Mouse (Mus musculus) spleen, postnatal 36 days (tissue): ENCODE measurements around the gene Eral1.

ENCODE experiments used
- DNase-seq, 2 experiments: peaks; one replicate each; pipeline ENCODE4 v3.0.0; 2022; ENCODE audit warnings: low spot score in 2 of 2, mixed read lengths in 1 of 2

Gene Eral1

DNA sequence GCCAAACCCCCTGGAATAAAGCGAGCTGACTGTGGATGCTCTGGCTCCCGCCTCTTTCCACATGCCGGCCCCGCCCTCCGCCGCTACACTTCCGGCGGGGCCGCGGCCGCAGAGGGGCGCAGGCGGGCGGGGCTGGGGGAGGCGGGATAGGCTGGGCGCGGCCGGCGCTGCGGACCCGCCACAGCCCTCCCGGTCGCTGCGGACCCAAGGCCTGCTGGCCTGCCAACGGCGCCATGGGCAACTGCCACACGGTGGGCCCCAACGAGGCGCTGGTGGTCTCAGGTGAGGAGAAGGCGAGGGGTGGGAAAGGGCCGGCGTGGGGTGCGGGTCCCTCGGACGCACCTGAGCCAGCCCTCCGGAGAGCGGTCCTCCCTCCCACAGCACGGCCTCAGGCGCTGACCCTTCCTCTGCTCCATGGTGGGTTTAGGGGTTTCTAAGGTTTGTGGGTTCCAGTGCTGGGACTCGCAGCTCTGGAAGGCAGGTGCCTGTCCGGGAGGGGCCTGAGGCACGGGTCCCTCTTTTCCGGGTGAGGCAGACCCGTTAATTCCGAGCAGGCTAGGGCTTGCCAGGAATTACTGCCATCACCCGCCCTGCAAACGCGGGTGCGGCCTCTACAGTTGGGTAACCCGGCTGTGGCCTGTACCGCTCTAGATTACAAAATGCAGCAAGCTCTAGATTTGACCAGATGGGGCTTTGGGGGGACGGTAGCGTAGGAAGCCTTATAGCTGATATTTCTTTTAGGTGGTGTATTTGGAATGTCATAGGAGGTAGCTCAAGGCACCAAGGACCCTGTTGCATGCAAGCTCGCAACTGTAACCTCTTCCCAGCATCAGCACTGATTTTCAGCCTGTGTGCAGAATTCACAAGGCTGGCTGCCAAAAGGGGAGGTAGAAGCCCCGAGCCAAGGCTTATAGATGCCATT, 42.1 kb downstream of the Eral1 start, which contains the start of gene Flot2:
TSS of gene Flot2 (plus strand) at position 101 of the 922 bp plus-strand sequence.
- peak; percentile 46 to 53 for DNase-seq

DNA sequence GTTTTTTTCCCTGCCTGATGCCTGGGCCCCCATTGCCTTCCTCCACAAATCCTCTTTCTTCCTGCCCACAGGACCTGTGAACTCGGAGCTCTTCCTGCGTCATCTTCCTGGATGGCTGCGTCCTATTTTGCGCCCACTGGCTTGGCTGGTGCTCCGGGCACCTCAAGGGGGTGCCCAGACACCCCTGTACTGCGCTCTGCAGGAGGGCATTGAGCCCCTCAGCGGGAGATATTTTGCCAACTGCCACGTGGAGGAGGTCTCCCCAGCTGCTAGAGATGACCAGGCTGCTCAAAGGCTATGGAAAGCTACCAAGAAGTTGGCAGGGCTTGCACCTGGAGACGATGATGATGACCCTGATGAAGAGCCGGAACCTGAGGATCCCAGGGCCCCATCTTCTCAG, 43.4 kb downstream of the Eral1 start:
- no peak for DNase-seq

GRCm38 (mm10) chr11:78033931-78034617, 46.1 kb downstream of the Eral1 start:
- no peak for DNase-seq

GRCm38 (mm10) chr11:78032809-78033195, 47.4 kb downstream of the Eral1 start:
- no peak for DNase-seq

GRCm38 (mm10) chr11:78031947-78032808, 48.0 kb downstream of the Eral1 start, which contains the start of gene Dhrs13:
Gene Dhrs13, plus strand, starts transcription at chr11:78032280.
- peak; percentile 83 to 88 for DNase-seq

GRCm38 (mm10) chr11:78031389-78031788, 48.8 kb downstream of the Eral1 start:
- no peak for DNase-seq

GRCm38 (mm10) chr11:78030600-78030999, 49.6 kb downstream of the Eral1 start:
- DNase-seq = no peak

DNA sequence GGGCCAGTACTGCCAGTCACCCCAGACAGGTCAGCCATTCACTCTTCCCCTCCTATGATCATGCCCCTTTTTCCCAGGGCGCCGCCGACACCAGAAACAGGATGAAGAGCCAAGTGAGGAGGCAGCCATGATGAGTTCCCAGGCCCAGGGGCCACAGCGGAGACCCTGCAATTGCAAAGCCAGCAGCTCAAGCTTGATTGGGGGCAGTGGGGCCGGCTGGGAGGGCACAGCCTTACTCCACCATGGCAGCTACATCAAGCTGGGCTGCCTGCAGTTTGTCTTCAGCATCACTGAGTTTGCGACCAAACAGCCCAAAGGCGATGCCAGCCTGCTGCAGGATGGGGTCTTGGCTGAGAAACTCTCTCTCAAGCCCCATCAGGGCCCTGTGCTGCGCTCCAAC, 50.9 kb downstream of the Eral1 start:
- DNase-seq = no peak

- no peak for DNase-seq
Observed at GRCm38 (mm10) chr11:78023607-78024006, 56.6 kb downstream of the Eral1 start.
